Mouse (Mus musculus) fat pad, adult 2 months (tissue): ENCODE measurements around the gene Dynlt1b.
"Not testable (repeated sequence)": the region's sequence is repeated elsewhere in the genome, so short reads cannot be mapped to it uniquely, and the experiment has no call there.

Source experiments
- DNase-seq: peaks from one replicate; pipeline ENCODE4 v3.0.0-alpha.2; 2011; ENCODE audit warnings: low read depth, low spot score; ENCODE audit errors: extremely low read depth

Gene Dynlt1b

DNA sequence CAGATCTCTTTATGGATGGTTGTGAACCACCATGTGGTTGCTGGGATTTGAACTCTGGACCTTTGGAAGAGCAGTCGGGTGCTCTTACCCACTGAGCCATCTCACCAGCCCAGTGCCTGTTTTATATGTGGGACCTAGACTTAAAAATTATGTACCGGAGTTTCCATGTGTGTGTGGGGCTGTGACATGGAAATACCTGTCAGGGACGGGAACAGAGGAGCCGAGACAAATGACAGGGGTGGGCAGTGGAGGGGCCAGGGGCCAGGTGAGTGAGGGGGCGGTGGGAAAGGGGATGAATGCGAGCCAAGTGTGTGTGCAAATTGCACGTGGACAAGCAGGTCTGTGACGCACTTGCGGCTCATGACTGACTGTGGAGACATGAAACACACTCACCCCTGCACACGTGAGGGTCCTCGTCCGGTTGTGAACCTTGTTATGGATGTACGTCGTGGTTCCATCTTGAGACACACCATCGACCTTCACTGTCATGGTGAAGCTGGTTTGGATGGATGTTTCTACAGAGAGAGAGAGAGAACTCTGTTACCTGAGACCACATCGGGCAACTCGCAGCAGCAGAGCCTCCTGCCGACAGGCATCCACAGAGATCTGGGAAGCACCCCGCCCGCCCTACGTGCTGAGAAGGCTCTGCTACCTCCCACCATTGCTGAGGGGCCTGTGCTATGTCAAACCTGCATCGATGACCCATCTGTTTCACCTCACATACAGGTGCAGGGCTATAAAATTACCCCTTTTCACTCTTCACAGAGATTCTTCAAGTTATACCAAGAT, 26.9 kb downstream of the Dynlt1b start:
- DNase-seq, result not testable (repeated sequence)

DNA sequence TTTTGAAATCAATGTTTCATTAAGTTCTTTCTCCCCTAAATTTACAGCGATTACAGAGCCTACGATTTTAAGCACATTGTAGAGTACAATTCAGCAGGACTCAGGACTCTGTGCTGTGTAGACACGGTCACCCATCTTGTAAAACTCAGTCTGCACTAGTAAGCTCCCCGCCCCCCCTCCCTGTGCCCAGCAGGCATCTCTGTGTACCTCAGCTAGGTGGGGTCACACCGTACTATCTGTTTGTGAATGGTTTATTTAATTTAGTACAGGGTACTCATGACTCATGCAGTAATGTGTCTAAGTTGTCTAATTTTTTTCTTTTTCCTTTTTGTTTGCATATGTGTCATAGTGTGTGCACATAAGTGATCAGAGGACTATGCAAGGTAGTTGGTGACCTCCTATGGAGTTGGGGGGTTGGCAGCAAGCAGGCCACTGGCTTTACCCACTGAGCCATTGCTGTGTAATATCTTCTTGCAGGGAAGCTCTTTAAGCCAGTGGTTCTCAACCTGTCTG, 31.2 kb downstream of the Dynlt1b start:
- not testable (repeated sequence) for DNase-seq

DNA sequence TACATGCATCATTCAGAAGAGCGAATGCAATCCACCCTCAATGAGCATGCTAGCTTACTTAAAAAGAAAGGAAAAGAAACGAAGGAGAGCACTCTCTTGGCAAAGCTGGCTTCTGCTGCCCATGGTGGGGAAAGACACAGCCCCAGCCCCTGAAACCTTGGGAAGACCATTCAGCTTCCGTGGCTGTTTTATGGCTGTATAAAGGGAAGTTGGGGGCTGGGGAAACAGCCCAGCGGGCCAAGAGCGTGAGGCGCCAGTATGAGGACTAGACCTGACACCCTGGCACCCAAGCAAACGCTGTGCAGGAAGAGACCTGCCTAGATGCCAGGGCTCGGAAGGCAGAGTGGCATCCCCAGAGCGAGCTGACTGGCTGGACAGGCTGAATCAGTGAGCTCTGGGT, 35.8 kb downstream of the Dynlt1b start:
- not testable (repeated sequence) for DNase-seq

DNA sequence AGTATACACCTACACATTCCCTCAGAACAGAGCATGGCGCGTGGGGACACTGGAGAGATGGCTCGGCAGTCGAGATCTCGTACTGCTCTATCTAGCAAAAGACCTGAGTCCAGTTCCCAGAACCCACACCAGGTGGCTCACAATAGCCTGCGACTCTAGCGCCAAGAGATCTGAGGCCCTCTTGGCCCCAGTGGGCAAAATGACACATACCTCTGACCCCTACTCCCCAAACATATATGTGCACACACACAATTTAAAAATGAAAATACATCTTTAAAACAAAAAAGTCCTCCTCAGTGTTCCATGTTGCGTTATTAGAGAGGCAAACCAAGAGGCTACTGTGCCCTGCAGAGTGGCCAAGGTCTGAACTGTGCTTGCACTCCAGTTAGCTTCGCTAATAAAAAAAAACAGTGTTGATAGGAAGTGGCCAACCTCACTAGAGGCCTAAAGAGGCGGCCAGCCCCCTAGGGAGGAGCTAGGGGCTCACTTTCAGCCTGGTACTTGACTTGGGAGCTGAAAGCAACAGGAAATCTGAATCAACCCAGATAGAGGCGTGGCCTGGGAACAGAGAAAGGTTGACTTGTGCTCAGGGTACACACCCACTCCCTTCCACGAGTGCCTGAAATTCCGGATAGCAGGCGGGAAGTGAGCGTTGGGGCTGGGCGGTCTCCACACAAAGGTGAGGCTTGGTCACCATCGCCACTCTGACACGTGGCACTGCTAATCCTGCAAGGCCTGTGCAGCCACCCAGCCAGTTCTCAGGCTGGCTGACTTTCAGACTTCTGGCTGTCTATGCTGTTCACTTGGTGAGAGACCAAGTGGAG, 37.9 kb downstream of the Dynlt1b start:
- DNase-seq, result not testable (repeated sequence)

DNA sequence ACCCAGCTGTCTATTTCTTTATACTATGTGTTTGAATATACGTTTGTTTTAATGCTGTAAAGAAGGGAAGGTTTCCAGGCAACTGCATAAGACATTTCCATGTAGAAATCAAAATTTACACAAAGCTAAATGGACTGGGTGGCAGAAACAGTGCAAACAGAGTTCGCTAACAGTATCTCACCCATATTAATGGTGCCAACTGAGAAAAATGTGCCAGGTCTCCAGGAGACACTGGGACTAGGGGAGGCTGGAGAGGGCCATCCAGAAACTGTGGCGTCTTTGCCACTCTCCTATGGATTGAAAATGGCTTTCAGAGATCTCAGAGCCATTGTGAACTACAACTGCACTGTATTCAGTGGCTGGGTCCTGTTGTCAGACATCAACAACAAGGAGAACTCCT, 40.1 kb downstream of the Dynlt1b start:
- DNase-seq, result not testable (repeated sequence)

DNA sequence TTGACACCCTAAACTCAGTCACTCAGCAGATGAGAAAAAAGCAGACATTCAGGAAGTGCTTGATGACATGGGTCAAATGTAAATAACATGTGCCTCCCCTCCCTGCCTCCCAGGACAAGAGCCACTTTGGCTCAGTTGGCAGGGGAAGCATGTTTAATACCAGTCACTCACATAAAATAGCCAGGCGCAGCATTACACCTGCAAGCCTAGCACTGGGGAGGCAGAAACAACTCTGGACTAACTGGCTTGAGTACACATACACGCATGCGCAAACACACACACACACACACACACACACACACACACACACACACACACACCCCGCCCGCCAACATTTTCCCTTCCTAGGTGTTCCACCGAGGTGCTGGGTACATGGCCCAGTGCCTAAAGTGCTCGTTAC, 40.8 kb downstream of the Dynlt1b start:
- DNase-seq, result not testable (repeated sequence)

DNA sequence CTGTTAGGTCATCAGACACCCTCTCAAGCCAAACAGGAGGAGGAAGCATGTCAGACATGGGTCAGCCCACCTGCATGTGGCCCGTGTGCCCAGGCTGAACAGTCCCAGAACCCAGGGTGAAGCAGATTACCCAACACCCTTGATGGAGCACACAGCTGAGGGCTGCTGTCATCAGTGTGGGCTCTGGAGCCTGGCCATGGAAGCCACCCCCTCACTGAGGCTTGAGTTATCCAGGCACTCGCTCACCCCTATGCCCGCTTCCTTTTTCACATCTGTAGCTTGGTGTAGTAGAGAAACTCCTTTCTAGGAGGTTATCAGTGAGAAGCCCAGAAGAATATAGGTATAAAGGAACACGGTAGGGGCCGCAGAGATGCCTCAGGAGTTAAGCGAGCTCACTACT, 45.4 kb downstream of the Dynlt1b start:
- not testable (repeated sequence) for DNase-seq

DNA sequence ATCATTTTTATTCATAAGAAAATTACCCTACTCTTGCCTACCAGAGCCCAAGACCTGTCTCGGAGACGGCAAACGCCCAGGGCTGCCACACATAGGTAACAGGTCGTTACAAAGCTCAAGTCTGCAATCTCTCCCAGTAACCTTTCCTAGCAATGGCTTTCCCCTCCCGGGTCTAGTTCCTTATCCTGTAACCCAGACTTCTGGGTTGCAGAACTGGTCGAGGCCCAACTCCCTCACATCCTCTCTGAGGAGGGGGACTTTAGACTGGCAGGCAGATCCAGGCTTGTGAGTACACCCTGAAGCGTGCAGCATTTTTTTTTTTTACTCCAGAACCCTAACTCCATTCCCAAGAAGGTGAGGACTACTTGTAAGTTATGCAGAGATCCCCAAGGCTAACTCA, 46.0 kb downstream of the Dynlt1b start:
- DNase-seq, result not testable (repeated sequence)

DNA sequence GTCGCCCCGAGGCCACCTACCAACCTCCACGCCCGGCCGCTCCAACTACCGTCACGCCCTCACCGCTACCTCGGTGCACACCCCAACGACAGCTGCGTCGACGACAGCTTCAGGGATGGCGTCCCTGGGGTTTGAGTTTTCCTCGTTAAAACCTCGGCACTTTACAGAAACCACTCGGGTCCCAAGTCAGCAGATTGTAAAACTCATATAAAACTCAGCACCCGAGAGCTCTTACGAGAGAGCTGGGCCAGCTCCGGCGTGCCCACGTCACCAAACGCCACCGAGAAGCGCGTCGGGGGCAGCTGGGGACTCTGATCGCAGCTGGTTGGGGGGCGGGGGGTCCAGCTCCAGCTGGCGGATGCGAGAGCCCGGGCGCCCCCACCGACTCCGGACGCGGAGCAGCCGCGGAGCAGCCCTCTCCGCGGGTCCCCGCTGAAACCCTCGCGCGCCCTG, 46.6 kb downstream of the Dynlt1b start:
- DNase-seq, result not testable (repeated sequence)

DNA sequence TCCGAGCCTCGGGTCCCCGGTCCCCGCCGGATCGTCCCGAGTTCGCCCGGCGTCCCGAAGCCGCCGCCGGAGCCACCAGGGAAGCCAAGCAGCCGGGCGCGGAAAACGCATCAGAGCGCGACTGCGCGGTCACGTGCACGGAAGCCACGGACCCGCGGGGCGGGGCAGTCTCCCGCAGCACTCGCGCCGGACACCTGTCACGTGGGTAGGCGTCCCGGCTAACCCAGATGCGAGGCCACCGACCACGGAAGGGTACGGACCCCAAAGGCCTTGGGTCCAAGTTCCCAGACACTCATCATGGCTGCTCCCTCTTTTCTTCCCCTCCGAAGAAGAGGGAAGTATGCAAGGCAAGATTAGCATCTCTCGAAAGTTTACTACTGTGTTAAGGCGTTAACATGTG, 47.1 kb downstream of the Dynlt1b start:
- not testable (repeated sequence) for DNase-seq

DNA sequence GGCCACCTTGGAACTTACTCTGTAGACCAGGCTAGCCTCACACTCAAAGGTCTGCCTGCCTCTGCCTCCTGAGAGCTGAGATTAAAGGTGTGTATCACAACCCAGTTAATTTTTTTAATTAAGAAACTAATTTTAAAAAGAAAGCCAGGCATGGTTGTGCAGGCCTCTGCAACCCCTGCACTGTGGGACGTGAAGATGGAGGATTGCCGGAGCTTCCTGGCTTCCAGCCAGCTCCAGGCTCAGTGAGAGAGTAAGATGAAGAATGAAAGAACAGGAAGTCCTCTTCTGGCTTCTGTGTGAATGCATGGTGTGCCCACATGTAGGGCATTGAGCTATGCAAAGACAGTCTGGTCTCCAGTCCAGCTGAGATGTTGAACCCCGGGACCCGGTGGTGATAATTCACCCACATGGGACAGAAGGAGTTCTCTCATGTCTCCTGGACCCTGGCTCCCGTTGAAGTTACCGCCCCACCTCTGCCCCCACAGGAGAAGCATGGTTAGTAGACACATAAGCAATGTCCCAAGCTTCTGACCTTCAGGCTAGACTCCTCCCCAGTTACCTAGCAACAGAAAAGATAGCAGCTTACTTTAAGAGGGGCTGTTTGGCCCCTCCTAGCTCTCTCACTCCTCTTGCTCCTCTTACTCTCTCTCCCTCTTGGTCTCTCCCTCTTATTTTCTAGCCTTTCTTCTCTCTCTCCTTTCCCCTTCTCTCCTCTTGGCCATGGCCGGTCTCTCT, 51.1 kb downstream of the Dynlt1b start:
- not testable (repeated sequence) for DNase-seq

DNA sequence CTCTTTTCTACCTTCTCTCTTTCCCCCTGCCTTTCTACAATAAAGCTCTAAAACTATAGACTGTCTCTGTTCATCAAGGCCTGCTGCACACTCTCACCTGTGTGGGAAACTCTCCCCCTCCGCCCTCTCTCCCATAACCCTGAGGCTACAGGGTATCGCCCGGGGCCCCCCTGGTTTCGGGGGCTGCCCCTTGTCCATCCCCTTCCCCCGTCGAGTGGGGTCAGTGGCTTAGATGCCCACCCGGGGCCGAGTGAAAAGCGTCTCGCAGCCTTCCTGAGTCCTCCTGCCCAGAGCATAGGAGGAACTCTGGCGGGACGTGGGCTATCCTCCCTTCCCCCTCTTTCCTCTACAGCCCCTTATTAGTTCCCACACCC, 51.7 kb downstream of the Dynlt1b start:
- not testable (repeated sequence) for DNase-seq

DNA sequence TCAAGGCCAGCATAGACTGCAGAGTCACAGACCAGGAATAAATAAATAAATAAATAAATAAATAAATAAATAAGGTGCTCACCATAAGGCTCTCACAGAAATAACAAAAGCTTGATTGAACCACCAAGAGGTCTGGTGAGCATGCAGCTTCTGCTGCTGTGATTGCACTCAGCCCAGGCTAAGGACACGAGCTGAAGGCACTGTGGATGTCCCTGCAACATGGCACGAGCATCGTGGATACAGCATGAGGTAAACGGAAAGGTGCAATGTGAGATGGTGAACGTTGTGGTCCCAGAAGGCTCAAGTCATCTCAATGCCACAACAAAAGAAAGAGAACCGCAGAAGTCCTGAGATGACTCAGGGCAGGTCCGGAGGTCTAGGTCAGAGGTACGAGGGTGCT, 52.3 kb downstream of the Dynlt1b start:
- not testable (repeated sequence) for DNase-seq
